Mouse (Mus musculus) T-cell, adult 2 months (primary cell): Measurements from ENCODE around the gene Cryba4.

Experiments
- DNase-seq: peaks from one replicate; pipeline ENCODE4 v3.0.0; 2022; ENCODE audit warnings: low spot score

Gene Cryba4

DNA sequence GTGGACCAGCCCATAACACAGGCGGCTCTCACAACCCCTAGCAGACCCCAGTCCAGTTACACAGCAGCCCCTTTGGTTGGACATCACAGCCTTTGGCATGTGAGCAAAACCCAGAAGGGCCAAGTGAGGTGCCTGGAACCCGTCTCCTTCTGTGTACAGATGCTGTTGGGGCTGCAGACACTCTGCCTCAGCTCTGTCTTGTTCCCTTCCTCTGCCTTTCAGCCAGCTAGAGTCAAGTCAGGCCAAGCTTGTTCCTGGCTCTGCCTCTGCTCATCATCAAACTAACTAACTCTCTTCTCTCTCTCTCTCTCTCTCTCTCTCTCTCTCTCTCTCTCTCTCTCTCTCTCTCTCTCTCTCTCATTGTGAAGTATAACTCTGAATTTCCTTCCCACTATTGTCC, 15.7 kb downstream of the Cryba4 start:
- DNase-seq = no peak

DNA sequence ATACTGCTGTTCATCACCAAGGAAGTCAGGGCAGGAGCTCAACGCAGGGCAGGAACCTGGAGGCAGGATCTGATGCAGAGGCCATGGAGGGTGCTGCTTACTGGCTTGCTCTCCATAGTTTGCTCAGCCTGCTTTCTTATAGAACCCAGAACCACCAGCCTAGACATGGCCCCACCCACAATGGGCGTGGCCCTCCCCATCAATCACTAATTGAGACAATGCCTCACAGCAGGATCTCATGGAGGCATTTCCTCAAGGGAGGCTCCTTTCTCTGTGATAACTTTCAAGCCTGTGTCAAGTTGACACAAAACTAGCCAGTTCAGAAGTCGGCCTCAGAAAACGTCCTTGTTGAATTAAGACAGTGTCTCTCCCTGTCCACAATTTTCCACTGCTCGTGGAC, 16.5 kb downstream of the Cryba4 start:
- no peak for DNase-seq

DNA sequence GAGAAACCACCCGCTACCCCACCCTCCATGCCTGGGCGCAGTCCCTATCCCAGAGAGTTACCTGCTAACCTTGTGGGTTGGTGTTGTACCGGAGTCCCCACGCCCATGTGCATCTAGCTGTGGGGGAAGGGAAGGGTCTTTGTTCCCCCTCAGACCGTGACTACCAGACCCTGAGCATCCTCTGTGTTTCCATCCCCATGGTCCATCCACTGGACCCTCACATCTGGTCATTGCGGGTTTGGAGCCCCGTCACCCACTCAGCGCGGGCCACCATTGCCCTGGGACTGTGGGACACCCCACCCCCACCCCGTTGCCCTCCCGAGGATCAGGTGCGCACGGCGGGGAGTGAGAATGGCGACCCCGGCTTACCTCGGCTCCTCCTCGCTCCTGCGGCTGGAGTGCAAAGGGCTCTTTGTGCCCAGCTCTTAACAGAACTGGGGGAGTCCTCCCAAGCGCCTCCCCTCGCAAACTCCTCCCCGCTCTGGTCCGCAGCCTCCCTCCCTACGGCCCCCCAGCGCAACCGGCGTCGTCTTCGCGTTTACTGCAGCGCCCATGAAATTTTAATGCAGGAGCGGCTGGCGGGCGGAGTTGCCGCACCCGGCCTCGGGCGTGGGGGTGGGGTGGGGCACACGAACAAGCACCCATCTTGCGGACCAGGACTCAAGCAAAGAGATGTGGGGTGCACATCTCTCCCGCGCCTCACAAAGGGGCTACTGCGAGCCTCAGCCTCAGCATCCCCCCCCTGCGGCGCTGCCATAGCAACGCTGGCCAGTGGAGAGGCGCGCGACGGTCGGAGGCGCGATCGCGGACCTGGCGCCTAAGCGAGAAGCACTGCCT, 23.9 kb downstream of the Cryba4 start:
- DNase-seq = no peak

DNA sequence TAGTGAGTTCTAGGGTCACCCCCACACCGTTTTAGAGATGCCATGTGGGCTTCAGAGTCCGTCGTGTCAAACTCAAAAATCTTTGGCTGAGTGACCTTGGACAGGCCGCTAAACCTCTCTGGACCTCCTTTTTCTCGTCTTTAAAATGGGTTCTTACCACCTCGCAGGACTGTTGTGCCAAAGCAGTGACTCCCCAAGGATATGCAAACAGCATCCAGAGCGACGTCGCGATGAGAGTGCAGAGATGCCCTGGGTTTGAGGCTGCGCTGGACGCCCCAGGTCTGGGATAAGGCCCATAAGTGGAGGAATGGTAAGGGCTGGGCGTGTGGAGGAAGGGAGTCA, 24.4 kb downstream of the Cryba4 start:
- no peak for DNase-seq

DNA sequence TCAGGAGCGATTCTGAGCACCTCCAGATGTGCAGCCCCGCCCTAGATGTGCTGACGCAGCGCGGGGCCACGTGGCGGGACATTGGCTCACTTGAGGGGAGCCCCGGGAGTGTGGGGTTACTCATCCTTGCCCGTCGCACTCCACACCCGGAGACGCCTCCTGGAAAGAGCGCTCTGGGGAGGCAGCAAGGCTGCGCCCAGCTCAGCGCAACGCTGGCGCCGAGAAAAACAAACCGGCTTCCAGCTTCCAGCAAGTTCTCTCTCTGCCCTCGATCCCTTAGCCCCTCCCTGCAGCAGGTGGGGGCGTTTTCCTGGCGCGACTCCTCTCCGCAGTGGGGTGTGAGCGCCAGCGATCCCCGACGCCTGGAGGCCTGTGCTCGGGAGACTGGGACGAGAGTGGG, 25.0 kb downstream of the Cryba4 start:
- no peak for DNase-seq

DNA sequence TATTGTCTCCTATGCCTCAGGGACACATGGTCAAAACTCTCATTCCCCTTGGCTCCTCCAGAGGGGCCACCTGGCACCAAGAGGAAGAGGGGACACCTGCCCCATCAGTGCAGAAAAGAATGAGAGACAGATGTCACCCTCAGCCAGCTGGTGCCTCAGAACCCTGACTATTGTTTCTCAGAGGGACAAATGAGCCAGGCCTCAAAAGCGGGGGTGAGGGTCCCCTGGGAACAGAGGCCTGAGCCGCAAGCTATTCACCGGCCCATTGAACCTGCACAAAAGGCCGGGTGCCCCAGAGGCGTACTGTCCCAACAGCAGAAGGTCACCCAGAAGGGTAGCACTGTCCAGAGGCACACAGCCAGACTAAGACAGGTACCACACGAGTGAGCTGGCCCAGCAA, 26.7 kb downstream of the Cryba4 start:
- DNase-seq = no peak

DNA sequence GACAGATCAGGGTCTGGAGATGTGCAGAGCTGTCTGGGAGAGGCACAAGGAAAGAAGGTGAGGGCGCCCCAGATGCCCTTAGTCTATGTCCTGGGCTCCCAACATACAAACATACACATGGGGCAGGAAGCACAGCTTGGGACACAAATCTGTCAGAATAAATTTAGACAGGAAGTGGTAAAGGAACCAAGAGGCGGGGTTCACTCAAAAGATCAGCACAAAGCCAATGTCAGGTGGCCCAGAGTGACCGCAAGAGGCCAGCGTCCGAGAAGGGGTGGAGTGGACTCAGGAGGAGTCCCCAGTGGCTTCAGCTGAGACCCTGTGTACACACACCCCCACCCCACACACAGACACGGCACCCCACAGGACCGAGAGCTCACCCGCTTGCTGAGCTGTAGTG, 32.1 kb downstream of the Cryba4 start:
- peak; percentile 31 for DNase-seq

DNA sequence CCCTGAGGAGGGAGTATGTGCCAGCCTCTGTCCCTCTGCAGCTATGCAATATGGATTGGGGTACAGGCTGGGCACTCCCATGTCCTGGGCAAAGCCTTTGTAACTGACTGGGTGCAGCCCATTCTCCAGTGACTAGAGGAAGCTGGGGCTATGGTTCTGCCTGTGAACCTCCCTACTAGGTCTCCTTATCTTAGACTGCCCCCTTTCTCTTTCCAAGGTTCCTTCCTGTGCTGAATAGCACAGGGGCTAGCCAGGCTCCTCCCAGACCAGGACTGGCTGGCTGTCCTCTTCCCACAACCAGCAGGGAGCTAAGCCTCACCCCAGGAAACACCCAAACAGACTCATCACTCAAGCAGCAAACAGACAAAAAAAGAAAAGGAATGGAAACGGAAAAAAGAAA, 32.9 kb downstream of the Cryba4 start:
- no peak for DNase-seq

DNA sequence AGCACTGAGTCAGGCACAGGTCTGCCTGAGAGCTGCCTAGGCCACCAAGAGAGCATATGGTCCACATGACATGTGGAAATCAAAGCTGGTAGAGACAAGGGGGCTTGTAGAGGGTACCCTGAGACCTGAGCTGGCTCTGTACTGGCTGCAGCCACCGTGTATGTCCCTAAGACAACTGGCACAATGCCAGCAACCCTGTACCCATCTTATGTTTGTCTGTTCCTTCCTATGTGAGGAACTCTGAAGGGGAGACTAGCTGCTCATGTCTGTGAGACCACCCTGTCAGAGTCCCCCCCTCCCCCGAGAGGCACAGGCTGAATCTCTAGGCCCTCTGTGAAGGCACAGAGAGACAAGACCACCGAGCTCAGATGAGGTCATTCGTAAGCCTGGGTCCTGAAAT, 33.6 kb downstream of the Cryba4 start:
- DNase-seq = no peak

DNA sequence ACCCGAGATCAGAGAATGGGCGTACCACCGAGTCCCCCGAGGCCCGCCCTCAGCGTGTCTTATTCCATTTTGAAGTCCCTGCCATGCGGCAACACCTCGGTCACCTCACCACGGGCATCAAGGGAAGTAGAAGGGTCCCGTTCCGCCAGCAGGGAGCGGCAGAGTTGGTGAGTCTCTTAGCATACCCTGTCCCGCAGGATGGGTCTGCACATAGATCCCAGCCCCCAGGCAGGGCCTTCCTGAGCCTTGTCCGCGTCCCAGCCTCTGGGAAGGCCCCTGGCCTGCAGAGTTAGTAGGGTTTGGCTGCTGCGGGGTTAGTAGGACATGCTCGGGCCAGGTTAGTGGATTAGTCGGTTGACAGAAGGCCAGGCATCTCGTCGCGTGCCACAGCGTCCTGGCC, 35.3 kb downstream of the Cryba4 start:
- DNase-seq = no peak

DNA sequence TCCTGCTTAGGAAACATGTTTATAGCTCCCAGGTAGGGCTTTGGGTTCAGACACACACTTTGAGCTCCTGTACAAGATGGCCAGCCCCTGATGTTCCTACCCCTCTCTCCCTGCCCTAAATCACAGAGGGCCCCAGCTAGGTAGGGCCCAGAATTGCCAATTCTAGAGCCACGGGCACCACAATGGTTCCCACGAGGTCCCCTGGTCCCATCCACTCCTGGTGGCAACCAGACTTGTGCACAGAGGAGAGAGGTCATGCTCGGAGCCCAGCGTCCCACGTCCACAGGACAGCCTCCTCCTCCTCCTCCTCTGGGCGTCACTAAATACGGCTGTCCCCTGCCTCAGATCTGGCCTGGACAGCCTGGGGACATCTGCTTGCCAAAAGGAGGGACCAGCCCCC, 36.0 kb downstream of the Cryba4 start:
- no peak for DNase-seq

DNA sequence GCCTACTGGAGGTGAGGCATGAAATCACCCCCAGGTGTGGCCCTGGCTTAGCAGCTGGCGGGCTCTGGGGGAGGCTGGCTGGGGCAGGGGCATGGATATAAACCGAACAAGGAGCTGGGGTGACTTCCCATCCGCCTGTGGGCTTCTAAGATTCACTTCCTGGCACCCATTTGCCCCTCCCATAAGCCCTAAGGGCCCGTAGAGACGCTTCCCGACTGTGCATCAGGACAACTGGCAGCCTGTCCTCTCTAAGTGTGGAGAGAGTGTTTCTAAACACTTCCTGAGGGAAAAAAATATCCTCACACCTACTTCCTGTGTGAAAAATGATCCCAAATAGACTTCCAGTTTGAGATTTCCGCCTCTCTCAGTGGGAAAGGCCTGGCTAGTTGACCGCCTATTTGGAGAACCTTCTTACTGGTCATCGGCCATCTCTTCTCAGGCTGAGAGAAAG, 36.5 kb downstream of the Cryba4 start:
- no peak for DNase-seq

DNA sequence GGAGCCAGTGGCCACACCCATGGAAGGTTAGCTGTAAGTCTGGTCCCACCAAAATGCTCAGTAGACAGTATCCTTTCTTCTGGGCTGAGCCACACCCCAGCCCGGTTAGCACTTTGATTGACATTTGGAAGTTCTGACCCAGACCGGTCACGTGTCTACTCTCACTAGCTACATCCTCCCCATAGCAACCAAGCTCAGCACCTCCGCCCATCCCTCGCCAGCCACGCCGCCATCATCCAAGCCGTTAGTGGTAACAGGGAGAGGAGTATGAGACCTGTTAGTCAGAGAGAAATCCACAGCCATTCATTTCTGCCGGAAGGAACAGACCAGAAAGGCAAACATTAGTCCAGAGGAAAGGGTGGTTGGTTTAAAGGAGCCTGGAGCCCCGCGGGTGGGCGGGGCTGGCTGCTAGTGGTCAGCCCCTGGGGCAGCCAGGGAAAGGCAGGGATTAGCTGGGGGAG, 37.0 kb downstream of the Cryba4 start:
- no peak for DNase-seq

DNA sequence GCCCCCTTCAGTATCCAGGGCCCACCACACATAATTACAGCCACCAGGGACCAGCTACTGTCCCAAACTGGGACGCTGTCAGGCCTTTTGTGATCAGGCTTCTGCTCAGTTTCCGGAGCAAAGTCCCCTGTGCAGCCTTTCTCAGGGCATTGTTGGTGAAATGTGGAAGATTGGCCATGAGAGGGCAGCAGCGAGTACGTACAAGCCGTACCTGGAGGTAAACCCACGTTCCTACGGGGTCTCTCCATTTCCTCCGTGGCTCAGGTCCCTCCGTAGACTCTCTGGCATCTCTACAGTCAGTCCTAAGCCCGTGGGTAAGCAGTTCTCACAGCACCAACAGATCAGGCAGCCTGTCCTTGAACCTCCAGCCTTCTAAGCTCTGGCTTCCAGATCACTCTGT, 37.9 kb downstream of the Cryba4 start:
- peak; percentile 64 for DNase-seq

DNA sequence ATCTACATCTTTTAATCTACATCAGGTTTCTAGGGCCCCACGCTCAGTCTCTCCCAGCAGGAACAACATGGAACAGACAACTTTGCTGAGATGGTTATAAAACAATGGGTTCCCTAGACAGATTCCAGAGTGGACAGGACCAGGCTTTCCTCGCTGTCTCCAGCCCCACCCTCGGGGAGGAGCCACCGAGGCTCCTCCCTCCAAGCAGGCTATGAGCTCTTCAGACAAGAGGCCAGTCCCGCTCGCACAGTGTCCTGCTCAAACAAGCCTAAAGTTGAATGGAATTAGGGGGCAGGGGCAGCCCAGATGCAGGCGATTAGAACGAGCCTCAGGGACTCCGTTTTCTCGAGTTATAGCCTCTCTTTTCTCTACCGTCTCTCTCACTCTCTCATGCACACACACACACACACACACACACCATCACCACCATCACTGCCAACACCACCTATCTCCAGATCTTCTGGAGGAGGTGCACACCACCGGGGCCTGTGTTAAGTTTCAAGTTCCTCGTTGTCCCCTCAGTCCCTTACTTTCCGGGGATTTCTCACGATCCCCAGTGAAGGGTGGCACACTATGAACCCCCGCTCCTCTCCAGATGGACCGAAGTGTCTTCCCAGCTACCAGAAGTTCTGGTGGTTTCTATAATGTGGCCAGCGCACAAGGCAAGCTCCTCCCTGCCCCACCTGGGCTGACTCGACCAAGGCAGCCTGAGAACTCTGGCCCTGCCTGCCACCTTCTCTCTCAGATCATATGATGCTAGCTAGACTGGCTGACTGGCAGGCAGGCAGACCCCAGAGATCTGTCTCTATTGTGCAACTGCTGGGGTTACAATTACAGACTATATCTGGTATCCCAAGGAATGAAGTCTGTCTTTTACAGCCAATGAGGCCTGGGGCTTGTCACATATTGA, 38.7 kb downstream of the Cryba4 start:
- no peak for DNase-seq

DNA sequence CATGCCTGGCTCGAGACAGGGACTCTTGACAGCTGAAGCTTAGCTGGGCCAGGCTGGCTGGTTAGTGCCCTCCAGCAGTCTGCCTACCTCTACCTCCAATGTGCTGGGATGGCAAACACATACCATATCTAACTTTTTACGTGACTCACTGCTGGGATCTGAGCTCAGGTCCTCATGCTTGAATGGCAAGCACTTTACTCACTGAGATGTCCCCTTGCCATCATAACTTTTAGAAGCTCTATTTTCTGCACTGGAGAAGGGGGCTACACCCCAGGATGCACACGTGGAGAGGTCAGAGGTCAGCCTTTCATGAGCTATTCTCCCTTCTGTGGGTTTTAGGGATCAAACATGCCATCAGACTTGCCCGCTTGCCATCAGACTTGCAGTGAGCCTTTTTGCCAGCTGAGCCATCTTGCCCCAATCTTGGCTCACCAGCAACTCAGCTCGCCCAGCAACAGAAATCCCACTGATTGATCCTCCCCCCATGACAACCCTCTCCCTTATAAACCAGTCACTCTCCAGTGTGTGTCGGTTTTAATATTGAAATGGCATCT, 39.5 kb downstream of the Cryba4 start:
- no peak for DNase-seq

DNA sequence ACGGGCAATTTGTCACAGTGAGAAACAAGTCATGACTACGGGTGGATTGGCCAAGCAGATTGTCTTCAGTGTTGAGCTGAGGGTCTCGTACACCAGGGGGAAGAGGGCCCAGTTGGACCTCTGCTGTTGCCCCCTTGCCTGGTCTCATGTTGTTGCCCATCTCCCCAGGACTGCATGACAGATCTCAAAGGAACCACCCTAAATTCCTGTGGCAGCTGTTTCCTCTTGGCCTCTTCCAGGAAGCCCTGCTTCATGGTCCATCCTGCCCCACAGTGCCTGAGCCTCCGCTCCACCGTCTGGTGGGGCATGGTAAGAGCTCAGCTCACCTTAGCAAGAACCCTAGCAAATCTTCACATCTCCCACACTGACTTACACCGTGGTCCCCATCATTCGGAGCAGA, 40.4 kb downstream of the Cryba4 start:
- DNase-seq = no peak

DNA sequence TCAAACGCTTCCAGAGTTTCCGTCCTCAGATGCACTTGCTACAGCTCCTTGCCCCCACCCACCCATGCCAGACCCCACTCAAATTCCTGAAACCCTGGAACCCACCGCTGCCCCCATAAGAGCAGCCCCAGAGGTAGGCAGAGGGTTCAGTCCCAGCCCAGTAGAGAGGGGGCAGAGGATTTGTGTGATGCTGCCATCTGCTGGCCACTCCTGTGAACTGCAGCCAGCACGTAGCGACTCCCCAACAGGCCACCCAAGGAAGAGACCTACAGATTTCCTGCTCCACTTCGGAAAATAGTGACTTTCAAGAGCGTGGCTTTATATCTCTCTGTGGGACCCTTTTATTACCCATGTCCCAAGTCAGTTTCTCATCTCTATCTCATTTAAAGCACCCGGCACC, 42.2 kb downstream of the Cryba4 start:
- peak; percentile 45 for DNase-seq

DNA sequence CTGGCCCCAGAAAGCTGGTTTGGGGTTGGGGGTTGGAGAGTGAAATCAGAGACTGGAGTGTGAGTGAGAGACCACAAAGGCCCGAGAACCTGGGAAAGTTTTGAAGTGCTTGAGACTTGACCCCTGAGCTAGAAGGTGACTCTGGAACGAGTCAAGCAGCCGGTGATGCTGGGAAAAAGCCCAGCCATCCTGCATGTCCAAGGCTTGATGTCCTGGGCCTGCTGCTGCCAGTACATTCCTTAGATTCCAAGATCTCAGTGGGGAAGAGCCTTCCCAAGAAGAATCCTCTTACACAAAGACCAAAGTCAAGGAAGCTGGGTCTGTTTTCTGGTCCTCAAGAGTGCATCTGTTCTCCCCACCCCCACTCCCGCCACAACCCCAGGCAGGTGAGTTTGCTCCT, 44.0 kb downstream of the Cryba4 start:
- DNase-seq = no peak

DNA sequence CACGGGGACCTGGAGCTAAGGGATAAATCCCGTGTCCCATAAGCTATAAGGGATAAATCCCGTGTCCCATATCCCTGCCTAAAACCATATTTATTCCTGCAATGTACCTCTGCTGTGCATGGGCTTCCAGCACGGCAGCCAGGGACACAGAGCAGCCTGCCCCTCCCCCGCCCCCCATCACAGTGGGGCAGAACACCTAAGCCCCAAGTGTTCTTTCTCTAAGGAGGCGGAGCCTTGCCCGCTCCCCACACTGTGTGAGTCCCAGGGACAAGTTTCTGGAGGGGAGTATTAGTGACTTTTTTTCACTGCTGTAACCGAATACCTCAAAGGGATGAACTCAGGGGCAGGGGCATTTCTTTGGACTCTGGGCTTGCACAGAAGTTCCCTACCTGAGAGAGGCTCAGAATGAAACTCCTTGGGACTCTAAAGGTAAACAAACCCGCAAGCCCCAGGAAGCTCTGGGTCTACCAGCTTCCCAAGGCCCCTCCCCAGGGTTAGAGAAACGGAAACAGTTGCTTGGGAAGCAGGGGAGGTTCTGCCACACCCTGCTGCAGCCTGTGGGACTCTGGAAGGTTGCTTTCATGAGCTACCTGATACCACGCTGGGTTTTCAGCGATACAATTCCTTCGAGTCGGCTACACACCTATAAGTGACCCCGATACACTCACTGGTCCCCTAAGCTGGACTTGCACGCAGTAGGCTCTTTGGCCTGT, 45.6 kb downstream of the Cryba4 start:
- DNase-seq = no peak

DNA sequence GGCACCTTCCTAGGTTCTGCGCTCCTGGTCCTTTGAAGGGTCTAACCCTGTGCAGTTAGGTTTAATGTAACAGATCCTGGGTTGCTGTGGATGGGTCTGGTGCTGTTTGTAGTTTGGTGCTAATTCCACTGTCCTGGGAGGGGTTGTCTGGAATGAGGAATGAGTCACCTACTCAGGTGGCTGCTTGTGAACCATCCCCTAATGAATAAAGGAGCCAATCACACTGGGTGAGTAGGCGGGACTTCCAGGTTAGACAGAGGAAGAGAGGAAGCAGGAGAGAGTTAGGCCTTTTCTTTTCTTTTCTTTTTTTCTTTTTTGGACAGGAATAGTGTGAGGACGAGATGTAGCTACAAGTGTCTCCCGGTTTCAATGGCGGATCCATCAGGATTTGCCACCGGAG, 52.7 kb downstream of the Cryba4 start:
- DNase-seq = no peak
